Mouse (Mus musculus) heart, embryonic 10.5 days (tissue): ENCODE results near the gene Gpr88. TPM values are rescaled to one million over a fixed set of nuclear protein-coding genes. Genes with fewer than 3 reads are reported as not detected.
"Not testable (repeated sequence)": the region's sequence is repeated elsewhere in the genome, so short reads cannot be mapped to it uniquely, and the experiment has no call there.

Experiments
- DNase-seq: peaks from one replicate; pipeline ENCODE4 v3.0.0-alpha.2; 2017; ENCODE audit warnings: low spot score
- H3K27ac ChIP-seq: fragments of 300-500 bp; sonication (generic); 2 replicates; pipeline ENCODE4 v1.5.1; 2016; ENCODE audit warnings: mild to moderate bottlenecking
- H3K27me3 ChIP-seq: fragments of 300-500 bp; sonication (generic); 2 replicates; pipeline ENCODE4 v1.6.1; 2016; ENCODE audit warnings: mild to moderate bottlenecking; ENCODE audit not compliant: poor library complexity, insufficient read depth, severe bottlenecking
- H3K36me3 ChIP-seq: fragments of 300-500 bp; sonication (generic); 2 replicates; pipeline ENCODE4 v1.6.1; 2016; ENCODE audit warnings: mild to moderate bottlenecking, moderate library complexity
- H3K4me1 ChIP-seq: fragments of 300-500 bp; sonication (generic); 2 replicates; pipeline ENCODE4 v1.6.1; 2016; ENCODE audit warnings: mild to moderate bottlenecking
- H3K4me3 ChIP-seq: fragments of 300-500 bp; sonication (generic); 2 replicates; pipeline ENCODE4 v1.5.1; 2016; ENCODE audit warnings: mild to moderate bottlenecking, moderate library complexity
- H3K9me3 ChIP-seq: fragments of 300-500 bp; sonication (generic); 2 replicates; pipeline ENCODE4 v1.6.1; 2016; ENCODE audit warnings: mild to moderate bottlenecking, moderate library complexity
- WGBS: fragments of 180-500 bp; shearing (Covaris S2); methylation state at CpG from one replicate; pipeline ENCODE4 v1.1.7; 2016; 5-methylcytosine and 5-hydroxymethylcytosine counted together
- polyA plus RNA-seq: library from polyadenylated mRNA; unstranded; fragments of >200 nt; fragmentation: Nextera tagmentation; extraction: Ambion mirVana; gene quantifications from 2 replicates; pipeline ENCODE4 v1.2.1, GENCODE M21; 2016

Gpr88 gene
- polyA plus RNA-seq, 1 experiment from 2014 or later: 0.62 TPM

- H3K36me3 ChIP-seq: no peaks in the 10 kb centered on the region
- no peaks in the 10 kb centered on the region for H3K27me3 ChIP-seq
- no peak for DNase-seq
- WGBS: 79% methylated on average over 5 of the region's 5 CpGs
- no peak overlapping the region for H3K27ac ChIP-seq
- H3K4me3 ChIP-seq: no peak overlapping the region
- H3K9me3 ChIP-seq: no peaks in the 10 kb centered on the region
- no peaks in the 10 kb centered on the region for H3K4me1 ChIP-seq
Observed at GRCm38 (mm10) chr3:116232763-116233162, 20.5 kb downstream of the Gpr88 start.

- Histone ChIP-seq H3K27ac (no peak overlapping the region), H3K27me3 (no peaks in the 10 kb centered on the region), H3K4me1 (no peaks in the 10 kb centered on the region), H3K4me3 (no peak overlapping the region), H3K36me3 (no peaks in the 10 kb centered on the region), H3K9me3 (no peaks in the 10 kb centered on the region)
- no peak for DNase-seq
- 77% methylated on average over 4 of the region's 4 CpGs for WGBS
Observed at GRCm38 (mm10) chr3:116229336-116229735, 24.0 kb downstream of the Gpr88 start.

GRCm38 (mm10) chr3:116228360-116229245, 24.7 kb downstream of the Gpr88 start:
- Histone ChIP-seq H3K36me3 (no peaks in the 10 kb centered on the region), H3K4me1 (no peaks in the 10 kb centered on the region), H3K9me3 (no peaks in the 10 kb centered on the region), H3K27me3 (no peaks in the 10 kb centered on the region), H3K4me3 (no peak overlapping the region), H3K27ac (no peak overlapping the region)
- no peak for DNase-seq
- 67% methylated on average over 11 of the region's 11 CpGs for WGBS

- Histone ChIP-seq H3K27ac (no peak overlapping the region), H3K4me3 (no peak overlapping the region), H3K27me3 (no peaks in the 10 kb centered on the region), H3K9me3 (no peaks in the 10 kb centered on the region), H3K4me1 (no peaks in the 10 kb centered on the region), H3K36me3 (no peaks in the 10 kb centered on the region)
- 79% methylated on average over 5 of the region's 5 CpGs for WGBS
- no peak for DNase-seq
Observed at GRCm38 (mm10) chr3:116227383-116227782, 25.9 kb downstream of the Gpr88 start.

GRCm38 (mm10) chr3:116226915-116227314, 26.4 kb downstream of the Gpr88 start:
- no peaks in the 10 kb centered on the region for H3K27me3 ChIP-seq
- H3K4me1 ChIP-seq: no peaks in the 10 kb centered on the region
- no peak for DNase-seq
- no peaks in the 10 kb centered on the region for H3K36me3 ChIP-seq
- no peak overlapping the region for H3K27ac ChIP-seq
- WGBS: 88% methylated on average over 6 of the region's 6 CpGs
- no peaks in the 10 kb centered on the region for H3K9me3 ChIP-seq
- no peak overlapping the region for H3K4me3 ChIP-seq

- no peaks in the 10 kb centered on the region for H3K36me3 ChIP-seq
- no peak for DNase-seq
- peaks cover 7% of the 10 kb centered on the region; the same call in 1 of the 2 replicates for H3K4me1 ChIP-seq
- H3K9me3 ChIP-seq: no peaks in the 10 kb centered on the region
- H3K4me3 ChIP-seq: peak overlapping the region; percentile 37
- 30% methylated on average over 17 of the region's 17 CpGs for WGBS
- H3K27ac ChIP-seq: no peak overlapping the region
- H3K27me3 ChIP-seq: no peaks in the 10 kb centered on the region
Observed at GRCm38 (mm10) chr3:116222511-116223243, 30.6 kb downstream of the Gpr88 start.

- Histone ChIP-seq H3K9me3 (no peaks in the 10 kb centered on the region), H3K36me3 (no peaks in the 10 kb centered on the region), H3K27me3 (no peaks in the 10 kb centered on the region), H3K4me1 (peaks cover 12% of the 10 kb centered on the region), H3K4me3 (no peak overlapping the region), H3K27ac (no peak overlapping the region)
- no peak for DNase-seq
- WGBS: 21% methylated on average over 3 of the region's 3 CpGs
Observed at GRCm38 (mm10) chr3:116221686-116222010, 31.7 kb downstream of the Gpr88 start.

GRCm38 (mm10) chr3:116220980-116221685, 32.2 kb downstream of the Gpr88 start:
- 63% methylated on average over 6 of the region's 6 CpGs for WGBS
- DNase-seq: no peak
- Histone ChIP-seq H3K27me3 (no peaks in the 10 kb centered on the region), H3K9me3 (no peaks in the 10 kb centered on the region), H3K4me3 (no peak overlapping the region), H3K27ac (no peak overlapping the region), H3K36me3 (no peaks in the 10 kb centered on the region), H3K4me1 (peaks cover 12% of the 10 kb centered on the region)

GRCm38 (mm10) chr3:116217398-116217797, 35.9 kb downstream of the Gpr88 start:
- H3K4me3 ChIP-seq, H3K27me3 ChIP-seq, H3K36me3 ChIP-seq, H3K9me3 ChIP-seq, H3K27ac ChIP-seq, DNase-seq: not testable (repeated sequence)
- WGBS: 46% methylated on average over 6 of the region's 6 CpGs
- H3K4me1 ChIP-seq: peaks cover 12% of the 10 kb centered on the region

- H3K36me3 ChIP-seq: no peaks in the 10 kb centered on the region
- no peak overlapping the region for H3K27ac ChIP-seq
- WGBS: 79% methylated on average over 1 of the region's 1 CpGs
- H3K9me3 ChIP-seq: no peaks in the 10 kb centered on the region
- DNase-seq: no peak
- H3K4me3 ChIP-seq: no peak overlapping the region
- no peaks in the 10 kb centered on the region for H3K27me3 ChIP-seq
- peaks cover 14% of the 10 kb centered on the region for H3K4me1 ChIP-seq
Observed at GRCm38 (mm10) chr3:116216261-116216660, 37.0 kb downstream of the Gpr88 start.

GRCm38 (mm10) chr3:116211639-116212038, 41.7 kb downstream of the Gpr88 start:
- Histone ChIP-seq H3K27me3 (no peaks in the 10 kb centered on the region), H3K4me1 (peaks cover 9% of the 10 kb centered on the region; the same call in 1 of the 2 replicates), H3K36me3 (no peaks in the 10 kb centered on the region), H3K4me3 (no peak overlapping the region), H3K27ac (no peak overlapping the region), H3K9me3 (no peaks in the 10 kb centered on the region)
- DNase-seq: no peak
- WGBS: 56% methylated on average over 5 of the region's 5 CpGs

GRCm38 (mm10) chr3:116210720-116211121, 42.6 kb downstream of the Gpr88 start:
- Histone ChIP-seq H3K4me3 (no peak overlapping the region), H3K4me1 (peaks cover 9% of the 10 kb centered on the region), H3K36me3 (no peaks in the 10 kb centered on the region), H3K27me3 (no peaks in the 10 kb centered on the region), H3K9me3 (no peaks in the 10 kb centered on the region), H3K27ac (no peak overlapping the region)
- no peak for DNase-seq
- WGBS: 65% methylated on average over 8 of the region's 8 CpGs

GRCm38 (mm10) chr3:116209214-116209613, 44.1 kb downstream of the Gpr88 start:
- no peak overlapping the region for H3K4me3 ChIP-seq
- H3K4me1 ChIP-seq: peaks cover 13% of the 10 kb centered on the region
- 82% methylated on average over 8 of the region's 8 CpGs for WGBS
- H3K27ac ChIP-seq: no peak overlapping the region
- no peaks in the 10 kb centered on the region for H3K9me3 ChIP-seq
- H3K27me3 ChIP-seq: no peaks in the 10 kb centered on the region
- H3K36me3 ChIP-seq: no peaks in the 10 kb centered on the region
- DNase-seq: no peak
